Mouse (Mus musculus): Measurements from ENCODE around the gene Id1. TPM values are rescaled to one million over a fixed set of nuclear protein-coding genes. Genes with fewer than 3 reads are reported as not detected.
A peak's percentile ranks its signal among the peaks of the same experiment; 100 is the strongest.

Id1 gene
- polyA plus RNA-seq, 1 experiment from 2014 or later: 76.1 TPM

DNA sequence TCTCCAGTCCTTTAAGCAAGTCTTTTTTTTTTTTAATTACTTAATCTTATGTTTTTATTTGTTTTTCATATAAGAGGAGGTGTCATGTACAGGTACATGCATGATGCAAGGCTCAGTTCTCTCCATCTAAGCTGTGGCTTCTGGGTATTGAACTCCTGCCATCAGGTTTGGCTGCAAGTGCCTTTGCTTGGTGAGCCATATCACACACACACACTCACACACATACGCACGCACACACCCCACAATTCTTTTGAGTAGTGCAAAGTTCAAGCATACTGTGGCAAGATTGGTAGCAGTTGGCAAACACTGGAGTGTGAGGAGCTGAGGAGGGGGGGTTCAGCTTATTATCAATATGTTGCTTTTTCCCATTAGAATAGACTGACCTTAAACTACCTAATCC lies 2.9 kb upstream of the Id1 start:
- ATAC-seq: no peak
- no peak overlapping the region for H3K27ac ChIP-seq (ENCODE audit: low read depth, low read length)
- H3K4me3 ChIP-seq (ENCODE audit: low read depth, low read length): no peak overlapping the region
- H3K4me2 ChIP-seq (replicated peaks; ENCODE audit: low read depth): no peak overlapping the region
- no peaks in the 10 kb centered on the region for H3K27me3 ChIP-seq (replicated peaks; ENCODE audit: control insufficient read depth, insufficient read depth, low read length)
- no peak for TF ChIP-seq CTCF (IDR thresholded peaks at IDR 0.05; ENCODE audit: low read depth)
- H3K9me3 ChIP-seq (ENCODE audit: control insufficient read depth): no peaks in the 10 kb centered on the region
- H3K9ac ChIP-seq (ENCODE audit: low read depth, low read length): no peak overlapping the region
- H3K4me1 ChIP-seq (replicated peaks; ENCODE audit: control insufficient read depth, insufficient read depth, low read length): peaks cover 19% of the 10 kb centered on the region
- WGBS: 48% methylated on average over 2 of the region's 2 CpGs
- no peaks in the 10 kb centered on the region for H3K36me3 ChIP-seq (ENCODE audit: control insufficient read depth, insufficient read depth)

- 11% methylated on average over 10 of the region's 10 CpGs for WGBS
- H3K4me1 ChIP-seq (replicated peaks; ENCODE audit: control insufficient read depth, insufficient read depth, low read length): peaks cover 8% of the 10 kb centered on the region; the same call in 1 of the 2 replicates
- no peak for ATAC-seq
- no peak for TF ChIP-seq CTCF (IDR thresholded peaks at IDR 0.05; ENCODE audit: low read depth)
- H3K4me3 ChIP-seq (ENCODE audit: low read depth, low read length): peak overlapping the region; percentile 60
- no peaks in the 10 kb centered on the region for H3K36me3 ChIP-seq (ENCODE audit: control insufficient read depth, insufficient read depth)
- H3K9ac ChIP-seq (ENCODE audit: low read depth, low read length): no peak overlapping the region
- H3K27ac ChIP-seq (ENCODE audit: low read depth, low read length): peak overlapping the region; percentile 80
- H3K27me3 ChIP-seq (replicated peaks; ENCODE audit: control insufficient read depth, insufficient read depth, low read length): no peaks in the 10 kb centered on the region
- peak overlapping the region; percentile 68 for H3K4me2 ChIP-seq (replicated peaks; ENCODE audit: low read depth)
- no peaks in the 10 kb centered on the region for H3K9me3 ChIP-seq (ENCODE audit: control insufficient read depth)
Measured at GRCm38 (mm10) chr2:152734501-152734900, 1.6 kb upstream of the Id1 start.

- Histone ChIP-seq H3K27me3 (replicated peaks; ENCODE audit: control insufficient read depth, insufficient read depth, low read length) (no peaks in the 10 kb centered on the region), H3K9ac (ENCODE audit: low read depth, low read length) (no peak overlapping the region; the same call in 1 of the 2 replicates), H3K4me3 (ENCODE audit: low read depth, low read length) (peak overlapping the region; percentile 60), H3K27ac (ENCODE audit: low read depth, low read length) (peak overlapping the region; percentile 80), H3K4me2 (replicated peaks; ENCODE audit: low read depth) (peak overlapping the region; percentile 68), H3K9me3 (ENCODE audit: control insufficient read depth) (no peaks in the 10 kb centered on the region), H3K4me1 (replicated peaks; ENCODE audit: control insufficient read depth, insufficient read depth, low read length) (peaks cover 7% of the 10 kb centered on the region; the same call in 1 of the 2 replicates), H3K36me3 (ENCODE audit: control insufficient read depth, insufficient read depth) (no peaks in the 10 kb centered on the region)
- ATAC-seq: peak; percentile 68
- WGBS: under 1% methylated on average over 28 of the region's 28 CpGs
- no peak for TF ChIP-seq CTCF (IDR thresholded peaks at IDR 0.05; ENCODE audit: low read depth)
Measured at GRCm38 (mm10) chr2:152734984-152735383, 1.1 kb upstream of the Id1 start.

- ATAC-seq: no peak
- H3K27ac ChIP-seq (ENCODE audit: low read depth, low read length): peak overlapping the region; percentile 70
- peaks cover 10% of the 10 kb centered on the region; the same call in 1 of the 2 replicates for H3K4me1 ChIP-seq (replicated peaks; ENCODE audit: control insufficient read depth, insufficient read depth, low read length)
- no peaks in the 10 kb centered on the region for H3K9me3 ChIP-seq (ENCODE audit: control insufficient read depth)
- H3K36me3 ChIP-seq (ENCODE audit: control insufficient read depth, insufficient read depth): no peaks in the 10 kb centered on the region
- 0% methylated on average over 22 of the region's 22 CpGs for WGBS
- peak overlapping the region; percentile 60 for H3K4me3 ChIP-seq (ENCODE audit: low read depth, low read length)
- H3K9ac ChIP-seq (ENCODE audit: low read depth, low read length): peak overlapping the region; percentile 87
- H3K27me3 ChIP-seq (replicated peaks; ENCODE audit: control insufficient read depth, insufficient read depth, low read length): no peaks in the 10 kb centered on the region
- no peak for TF ChIP-seq CTCF (IDR thresholded peaks at IDR 0.05; ENCODE audit: low read depth)
- peak overlapping the region; percentile 68 for H3K4me2 ChIP-seq (replicated peaks; ENCODE audit: low read depth)
Measured at GRCm38 (mm10) chr2:152736748-152737147, 697 bp downstream of the Id1 start.

- peak overlapping the region; percentile 87 for H3K9ac ChIP-seq (ENCODE audit: low read depth, low read length)
- H3K27ac ChIP-seq (ENCODE audit: low read depth, low read length): peak overlapping the region; percentile 70
- peak overlapping the region; percentile 68 for H3K4me2 ChIP-seq (replicated peaks; ENCODE audit: low read depth)
- ATAC-seq: no peak
- peak overlapping the region; percentile 60 for H3K4me3 ChIP-seq (ENCODE audit: low read depth, low read length)
- peaks cover 6% of the 10 kb centered on the region; the same call in 1 of the 2 replicates for H3K4me1 ChIP-seq (replicated peaks; ENCODE audit: control insufficient read depth, insufficient read depth, low read length)
- H3K9me3 ChIP-seq (ENCODE audit: control insufficient read depth): no peaks in the 10 kb centered on the region
- no peak for TF ChIP-seq CTCF (IDR thresholded peaks at IDR 0.05; ENCODE audit: low read depth)
- 15% methylated on average over 10 of the region's 10 CpGs for WGBS
- no peaks in the 10 kb centered on the region for H3K36me3 ChIP-seq (ENCODE audit: control insufficient read depth, insufficient read depth)
- no peaks in the 10 kb centered on the region for H3K27me3 ChIP-seq (replicated peaks; ENCODE audit: control insufficient read depth, insufficient read depth, low read length)
Measured at GRCm38 (mm10) chr2:152737306-152738221, 1.5 kb downstream of the Id1 start.

DNA sequence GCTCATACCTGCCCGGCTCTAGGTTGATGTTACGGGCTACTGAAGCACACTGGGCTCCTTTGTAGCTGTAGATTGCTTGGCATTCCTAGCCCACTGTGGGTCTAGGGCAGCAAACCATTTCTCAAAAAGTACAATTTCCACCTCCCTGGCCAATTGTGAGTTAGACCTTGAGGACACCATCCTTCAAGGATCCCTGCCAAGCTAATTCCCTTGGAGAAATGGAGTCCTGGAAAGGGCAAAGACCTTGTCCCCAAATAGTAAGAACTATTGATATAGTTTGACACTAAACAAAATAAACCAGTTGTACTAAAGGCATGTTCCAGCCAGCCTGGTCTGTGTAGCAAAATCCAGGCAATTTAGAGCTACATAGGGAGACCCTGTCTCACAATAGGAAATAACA lies 2.3 kb downstream of the Id1 start:
- 31% methylated on average over 2 of the region's 2 CpGs for WGBS
- ATAC-seq: no peak

More for the DNA sequence above, 2.3 kb downstream of the Id1 start:
- peaks cover 6% of the 10 kb centered on the region; the same call in 1 of the 2 replicates for H3K4me1 ChIP-seq (replicated peaks; ENCODE audit: control insufficient read depth, insufficient read depth, low read length)
- H3K4me3 ChIP-seq (ENCODE audit: low read depth, low read length): peak overlapping the region; percentile 60
- H3K9me3 ChIP-seq (ENCODE audit: control insufficient read depth): no peaks in the 10 kb centered on the region
- H3K36me3 ChIP-seq (ENCODE audit: control insufficient read depth, insufficient read depth): no peaks in the 10 kb centered on the region
- no peaks in the 10 kb centered on the region for H3K27me3 ChIP-seq (replicated peaks; ENCODE audit: control insufficient read depth, insufficient read depth, low read length)
- peak overlapping the region; percentile 87 for H3K9ac ChIP-seq (ENCODE audit: low read depth, low read length)
- peak overlapping the region; percentile 68 for H3K4me2 ChIP-seq (replicated peaks; ENCODE audit: low read depth)
- no peak for TF ChIP-seq CTCF (IDR thresholded peaks at IDR 0.05; ENCODE audit: low read depth)
- H3K27ac ChIP-seq (ENCODE audit: low read depth, low read length): peak overlapping the region; percentile 70
